Mouse (Mus musculus) neutrophil, adult 5-6 weeks (primary cell): Measurements from ENCODE around the gene Rd3l. TPM values are rescaled to one million over a fixed set of nuclear protein-coding genes. Genes with fewer than 3 reads are reported as not detected.

Experiments used
- ATAC-seq: fragments of 151-379, 151-347 bp; 2 replicates; pipeline ENCODE4 v1.8.0; 2017; ENCODE audit warnings: mild to moderate bottlenecking, moderate TSS enrichment; ENCODE audit not compliant: insufficient number of reproducible peaks, poor library complexity, low FRiP score, severe bottlenecking; ENCODE audit errors: extremely low read depth
- total RNA-seq: library from RNA; stranded (forward); fragments of 200-1000 nt; gene quantifications from 2 replicates; pipeline ENCODE4 v1.2.3, GENCODE M21; 2017

Rd3l gene
- total RNA-seq, 1 experiment from 2014 or later = not detected

- peak; percentile 28; the same call in 1 of the 2 replicates for ATAC-seq
These were observed 47.9 kb downstream of the Rd3l start for GRCm38 (mm10) chr12:111933032-111933704.

- ATAC-seq = 0 out of 2 replicates have a peak, but pooled peaks have one; percentile 4
These were observed 48.6 kb downstream of the Rd3l start for GRCm38 (mm10) chr12:111932513-111932912.

- ATAC-seq = no peak
These were observed 49.6 kb downstream of the Rd3l start for GRCm38 (mm10) chr12:111931411-111932025.

Other genes with a start within 250 kb of the Rd3l start
- gene Klc1, start 222.5 kb downstream of the Rd3l start, total RNA-seq = 81.2 and 169 TPM in 2 replicates
- gene Xrcc3, start 167.4 kb downstream of the Rd3l start, total RNA-seq = 0.58 and 0.61 TPM in 2 replicates
- gene Zfyve21, start 167.1 kb downstream of the Rd3l start, total RNA-seq = 2.3 and 2.9 TPM in 2 replicates
- gene Ppp1r13b, start 73.2 kb downstream of the Rd3l start, total RNA-seq = 26.1 and 28.2 TPM in 2 replicates
- gene Atp5mpl, start 14.3 kb downstream of the Rd3l start, total RNA-seq = 88.4 and 107 TPM in 2 replicates
- gene Tdrd9, start 9.8 kb downstream of the Rd3l start, total RNA-seq = 0.37 TPM in 1 of 2 replicates, not detected in the other
- gene Aspg, start 125.4 kb upstream of the Rd3l start, total RNA-seq = not detected in 2 replicates
- not detected in 2 replicates for gene Kif26a, start 164.9 kb upstream of the Rd3l start, total RNA-seq